Mouse (Mus musculus) midbrain, embryonic 14.5 days (tissue): ENCODE results near the gene Gnmt. TPM values are rescaled to one million over a fixed set of nuclear protein-coding genes. Genes with fewer than 3 reads are reported as not detected.

Experiments
- ATAC-seq: fragments of 200-750 bp; cut with Nextera tagmentation; 2 replicates; pipeline ENCODE4 v1.8.0; 2017; ENCODE audit warnings: moderate number of reproducible peaks, moderate library complexity; ENCODE audit not compliant: low FRiP score, low TSS enrichment
- DNase-seq: peaks from one replicate; pipeline ENCODE4 v3.0.0-alpha.2; 2015
- H3K27ac ChIP-seq: fragments of 300-500 bp; sonication (generic); replicated peaks from 2 replicates; pipeline ENCODE4 v1.5.1; 2014; ENCODE audit warnings: mild to moderate bottlenecking, low read depth, low read length, moderate library complexity
- H3K27me3 ChIP-seq: fragments of 300-500 bp; sonication (generic); 2 replicates; pipeline ENCODE4 v1.6.1; 2014; ENCODE audit warnings: low read length, control low read depth, mixed read lengths; ENCODE audit not compliant: control insufficient read depth, insufficient read depth
- H3K36me3 ChIP-seq: fragments of 300-500 bp; sonication (generic); 2 replicates; pipeline ENCODE4 v1.6.1; 2014; ENCODE audit warnings: low read length, control low read depth; ENCODE audit not compliant: control insufficient read depth, insufficient read depth
- H3K4me1 ChIP-seq: fragments of 300-500 bp; sonication (generic); 2 replicates; pipeline ENCODE4 v1.6.1; 2014; ENCODE audit warnings: mild to moderate bottlenecking, antibody characterized with exemption, low read length, control low read depth; ENCODE audit not compliant: control insufficient read depth, insufficient read depth
- H3K4me2 ChIP-seq: fragments of 300-500 bp; sonication (generic); 2 replicates; pipeline ENCODE4 v1.6.1; 2014; ENCODE audit warnings: mild to moderate bottlenecking, low read length, moderate library complexity
- H3K4me3 ChIP-seq: fragments of 300-500 bp; sonication (generic); replicated peaks from 2 replicates; pipeline ENCODE4 v1.5.1; 2014; ENCODE audit warnings: low read depth, low read length
- H3K9ac ChIP-seq: fragments of 300-500 bp; sonication (generic); replicated peaks from 2 replicates; pipeline ENCODE4 v1.6.1; 2014; ENCODE audit warnings: mild to moderate bottlenecking, low read length, moderate library complexity
- H3K9me3 ChIP-seq: fragments of 300-500 bp; sonication (generic); 2 replicates; pipeline ENCODE4 v1.6.1; 2016; ENCODE audit warnings: low read length, control low read depth, mixed read lengths; ENCODE audit not compliant: control insufficient read depth
- WGBS: fragments of 180-500 bp; shearing (Covaris S2); extraction: QIAGEN DNeasy Blood & Tissue Kit; methylation state at CpG from one replicate; pipeline ENCODE4 v1.1.7; 2014; 5-methylcytosine and 5-hydroxymethylcytosine counted together
- polyA plus RNA-seq: library from polyadenylated mRNA; unstranded; fragments of >200 nt; fragmentation: Nextera tagmentation; extraction: Ambion mirVana; gene quantifications from 2 replicates; pipeline ENCODE4 v1.2.1, GENCODE M21; 2014

Gnmt gene
- polyA plus RNA-seq, 1 experiment from 2014 or later, result 0.71 TPM

- H3K27ac ChIP-seq, result no peak overlapping the region
- 94% methylated on average over 2 of the region's 2 CpGs for WGBS
- no peaks in the 10 kb centered on the region for H3K4me1 ChIP-seq
- H3K4me2 ChIP-seq, result no peak overlapping the region
- H3K27me3 ChIP-seq, result no peaks in the 10 kb centered on the region
- H3K36me3 ChIP-seq, result peaks cover 14% of the 10 kb centered on the region
- DNase-seq (no peak), ATAC-seq (no peak)
- H3K9ac ChIP-seq, result no peak overlapping the region
- no peak overlapping the region for H3K4me3 ChIP-seq
- no peaks in the 10 kb centered on the region for H3K9me3 ChIP-seq
These were observed 37.6 kb downstream of the Gnmt start for GRCm38 (mm10) chr17:46691390-46691789.

GRCm38 (mm10) chr17:46690665-46691064, 38.3 kb downstream of the Gnmt start:
- no peak for ATAC-seq
- H3K27ac ChIP-seq, result no peak overlapping the region
- H3K4me1 ChIP-seq, result no peaks in the 10 kb centered on the region
- H3K4me3 ChIP-seq, result no peak overlapping the region
- 94% methylated on average over 12 of the region's 12 CpGs for WGBS
- H3K27me3 ChIP-seq, result no peaks in the 10 kb centered on the region
- H3K9me3 ChIP-seq, result no peaks in the 10 kb centered on the region
- DNase-seq, result no peak
- H3K9ac ChIP-seq, result no peak overlapping the region
- no peak overlapping the region for H3K4me2 ChIP-seq
- peaks cover 21% of the 10 kb centered on the region for H3K36me3 ChIP-seq

GRCm38 (mm10) chr17:46685913-46686312, 43.1 kb downstream of the Gnmt start:
- WGBS, result 94% methylated on average over 6 of the region's 6 CpGs
- Histone ChIP-seq H3K9ac (no peak overlapping the region), H3K4me3 (no peak overlapping the region), H3K36me3 (peaks cover 53% of the 10 kb centered on the region), H3K9me3 (no peaks in the 10 kb centered on the region), H3K27me3 (no peaks in the 10 kb centered on the region), H3K4me2 (no peak overlapping the region), H3K4me1 (peaks cover 7% of the 10 kb centered on the region), H3K27ac (no peak overlapping the region)
- no peak for DNase-seq
- ATAC-seq, result no peak

- no peak overlapping the region for H3K27ac ChIP-seq
- H3K4me3 ChIP-seq, result no peak overlapping the region
- WGBS, result 84% methylated on average over 16 of the region's 16 CpGs
- H3K4me1 ChIP-seq, result peaks cover 19% of the 10 kb centered on the region
- H3K27me3 ChIP-seq, result no peaks in the 10 kb centered on the region
- H3K9me3 ChIP-seq, result no peaks in the 10 kb centered on the region
- no peak overlapping the region for H3K9ac ChIP-seq
- no peak overlapping the region for H3K4me2 ChIP-seq
- no peak for ATAC-seq
- peaks cover 56% of the 10 kb centered on the region for H3K36me3 ChIP-seq
- no peak for DNase-seq
These were observed 46.1 kb downstream of the Gnmt start for GRCm38 (mm10) chr17:46682654-46683389.

GRCm38 (mm10) chr17:46681466-46682118, 47.4 kb downstream of the Gnmt start:
- H3K9me3 ChIP-seq, result no peaks in the 10 kb centered on the region
- 24% methylated on average over 12 of the region's 12 CpGs for WGBS
- peaks cover 19% of the 10 kb centered on the region for H3K4me1 ChIP-seq
- DNase-seq (no peak), ATAC-seq (no peak)
- peaks cover 56% of the 10 kb centered on the region for H3K36me3 ChIP-seq
- no peaks in the 10 kb centered on the region for H3K27me3 ChIP-seq
- peak overlapping the region; percentile 97 for H3K4me2 ChIP-seq
- peak overlapping the region; percentile 82 for H3K4me3 ChIP-seq
- peak overlapping the region; percentile 62 for H3K9ac ChIP-seq
- H3K27ac ChIP-seq, result peak overlapping the region; percentile 61

- peaks cover 56% of the 10 kb centered on the region for H3K36me3 ChIP-seq
- peaks cover 19% of the 10 kb centered on the region for H3K4me1 ChIP-seq
- H3K27ac ChIP-seq, result peak within 1 kb of the TSS; percentile 90
- peak; percentile 98 for ATAC-seq
- H3K9me3 ChIP-seq, result no peaks in the 10 kb centered on the region
- H3K9ac ChIP-seq, result peak within 1 kb of the TSS; percentile 69
- H3K4me3 ChIP-seq, result peak within 1 kb of the TSS; percentile 82
- H3K27me3 ChIP-seq, result no peaks in the 10 kb centered on the region
- DNase-seq, result peak; percentile 99
- H3K4me2 ChIP-seq, result peak within 1 kb of the TSS; percentile 97
- WGBS, result under 1% methylated on average over 49 of the region's 49 CpGs
These were observed 48.1 kb downstream of the Gnmt start, which contains the start of gene Klhdc3 for GRCm38 (mm10) chr17:46680760-46681373. Gene Klhdc3 (minus strand): TSS chr17:46680914.

GRCm38 (mm10) chr17:46679843-46680759, 48.9 kb downstream of the Gnmt start:
- 1% methylated on average over 34 of the region's 34 CpGs for WGBS
- Histone ChIP-seq H3K27ac (peak overlapping the region; percentile 90), H3K27me3 (no peaks in the 10 kb centered on the region), H3K4me3 (peak overlapping the region; percentile 82), H3K9me3 (no peaks in the 10 kb centered on the region), H3K9ac (peak overlapping the region; percentile 69), H3K4me1 (peaks cover 19% of the 10 kb centered on the region), H3K4me2 (peak overlapping the region; percentile 76), H3K36me3 (peaks cover 56% of the 10 kb centered on the region)
- DNase-seq (peak; percentile 75), ATAC-seq (no peak; the same call in none of the 2 replicates)

GRCm38 (mm10) chr17:46678911-46679310, 50.1 kb downstream of the Gnmt start:
- Histone ChIP-seq H3K4me3 (peak overlapping the region; percentile 82; the same call in 1 of the 2 replicates), H3K4me2 (peak overlapping the region; percentile 76), H3K9ac (peak overlapping the region; percentile 69; the same call in 1 of the 2 replicates), H3K4me1 (peaks cover 25% of the 10 kb centered on the region), H3K27ac (no peak overlapping the region), H3K9me3 (no peaks in the 10 kb centered on the region), H3K27me3 (no peaks in the 10 kb centered on the region), H3K36me3 (peaks cover 49% of the 10 kb centered on the region)
- DNase-seq (no peak), ATAC-seq (no peak)
- WGBS, result 71% methylated on average over 9 of the region's 9 CpGs
